Mouse (Mus musculus) frontal cortex, adult (tissue): ENCODE results near the gene Piga.

Source experiments
- ATAC-seq: cut with Nextera tagmentation; 2 replicates; pipeline ENCODE4 v1.9.2; 2017; ENCODE audit warnings: mild to moderate bottlenecking, moderate library complexity, mixed read lengths; ENCODE audit not compliant: low TSS enrichment

Piga gene

DNA sequence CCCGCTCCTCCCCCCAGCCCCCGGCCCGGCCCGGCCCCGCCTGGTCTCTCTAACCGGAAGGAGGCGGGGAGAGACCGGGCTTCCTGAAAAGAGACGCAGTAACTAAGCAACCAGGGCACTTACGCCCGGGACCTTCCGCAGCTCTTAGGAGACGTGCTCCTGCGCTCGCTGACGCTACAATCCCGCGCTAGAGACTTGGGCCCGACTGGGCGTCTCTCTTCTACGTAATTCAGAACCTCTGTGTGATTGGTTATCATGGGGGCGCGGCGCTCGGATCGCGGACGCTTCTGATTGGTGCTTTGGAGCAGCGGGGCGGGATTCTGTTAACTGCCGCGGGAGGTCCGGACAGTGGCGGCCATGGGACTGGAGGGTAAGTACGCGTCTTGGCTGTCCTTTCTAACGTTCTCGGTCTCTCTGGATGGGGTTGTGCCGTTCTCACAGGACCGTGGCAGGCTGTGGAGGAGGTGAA, at the start of gene Piga:
Gene Piga, plus strand, starts transcription at position 317 of the 469 bp plus-strand sequence.
- peak; percentile 94 for ATAC-seq

DNA sequence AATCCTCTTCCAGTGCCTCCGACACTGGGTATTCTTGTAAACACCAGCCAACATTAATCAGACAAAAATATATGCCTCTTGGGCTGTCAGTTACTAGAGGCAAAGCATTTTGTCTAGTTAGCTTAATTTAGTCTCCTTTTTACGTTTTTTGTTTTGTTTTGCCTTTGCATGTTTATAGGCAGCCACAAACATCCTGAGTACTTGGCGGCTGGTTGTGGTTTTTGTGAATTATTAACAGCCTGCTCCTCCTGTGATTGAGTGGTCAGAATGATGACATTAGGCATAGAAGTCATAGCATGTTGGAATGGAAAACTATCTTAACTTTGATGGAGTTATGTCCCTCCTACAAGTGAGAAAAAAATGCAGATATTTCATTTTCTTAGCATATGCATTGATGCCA, 49.0 kb upstream of the Piga start:
- ATAC-seq, result no peak

DNA sequence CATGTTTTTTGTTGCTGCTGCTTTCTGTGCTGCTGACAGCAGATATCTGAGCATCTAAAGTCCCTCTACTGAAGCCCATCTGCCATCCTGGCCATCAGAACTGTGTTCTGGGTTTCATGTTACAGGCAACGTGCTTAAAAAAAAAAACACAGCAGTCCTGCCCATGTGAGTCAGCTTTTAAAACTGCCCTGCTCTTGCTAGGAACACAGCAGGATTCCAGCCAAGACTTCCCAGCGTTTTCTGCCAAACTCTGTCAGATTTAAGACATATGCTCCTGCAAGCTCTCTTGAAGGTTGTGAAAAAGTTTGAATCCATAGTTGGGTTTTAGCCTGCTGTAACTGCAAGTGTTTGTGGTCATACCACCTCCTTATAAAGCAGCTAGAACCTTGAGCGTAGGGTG, 46.5 kb upstream of the Piga start, which contains the start of gene Vegfd:
Gene Vegfd, plus strand, starts transcription at position 298 of the 400 bp plus-strand sequence.
- ATAC-seq, result peak; percentile 98

DNA sequence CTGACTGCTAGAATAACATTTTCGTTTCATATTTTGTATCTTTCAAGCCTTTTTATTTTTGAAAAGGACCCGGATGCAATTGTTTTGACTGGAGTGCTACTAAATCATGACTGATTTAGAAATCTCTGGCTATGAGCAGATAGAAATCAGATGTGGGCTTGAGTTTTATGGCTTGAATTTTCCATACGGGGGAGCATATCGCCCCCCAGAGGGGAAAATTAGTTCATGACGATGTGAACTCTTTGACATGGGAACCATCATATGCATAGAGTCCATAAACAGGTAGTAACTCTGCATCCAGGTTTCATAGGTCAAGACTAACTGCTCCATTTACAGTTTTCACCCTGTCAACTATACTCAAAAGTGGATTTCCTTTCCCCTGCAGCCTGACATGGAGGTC, 45.0 kb upstream of the Piga start:
- no peak for ATAC-seq

DNA sequence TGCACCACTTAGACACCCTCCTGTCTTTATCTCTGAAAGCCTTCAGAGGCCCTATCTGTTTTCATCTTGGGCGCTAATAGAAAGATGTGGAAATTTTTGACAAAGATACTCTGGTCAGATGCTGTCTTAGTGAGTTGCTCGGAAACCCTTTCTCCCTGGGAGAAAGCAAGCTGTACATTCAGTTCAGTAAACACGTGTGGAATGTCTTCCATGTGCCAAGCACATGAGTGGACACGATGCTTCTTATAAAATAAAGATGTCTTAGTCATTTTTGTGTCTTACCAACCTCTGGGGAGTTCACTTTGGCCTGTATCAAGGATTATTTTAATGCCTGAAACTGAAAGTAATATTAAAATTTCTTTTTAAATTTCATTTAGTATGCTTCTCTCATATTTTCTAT, 39.9 kb upstream of the Piga start:
- no peak for ATAC-seq

DNA sequence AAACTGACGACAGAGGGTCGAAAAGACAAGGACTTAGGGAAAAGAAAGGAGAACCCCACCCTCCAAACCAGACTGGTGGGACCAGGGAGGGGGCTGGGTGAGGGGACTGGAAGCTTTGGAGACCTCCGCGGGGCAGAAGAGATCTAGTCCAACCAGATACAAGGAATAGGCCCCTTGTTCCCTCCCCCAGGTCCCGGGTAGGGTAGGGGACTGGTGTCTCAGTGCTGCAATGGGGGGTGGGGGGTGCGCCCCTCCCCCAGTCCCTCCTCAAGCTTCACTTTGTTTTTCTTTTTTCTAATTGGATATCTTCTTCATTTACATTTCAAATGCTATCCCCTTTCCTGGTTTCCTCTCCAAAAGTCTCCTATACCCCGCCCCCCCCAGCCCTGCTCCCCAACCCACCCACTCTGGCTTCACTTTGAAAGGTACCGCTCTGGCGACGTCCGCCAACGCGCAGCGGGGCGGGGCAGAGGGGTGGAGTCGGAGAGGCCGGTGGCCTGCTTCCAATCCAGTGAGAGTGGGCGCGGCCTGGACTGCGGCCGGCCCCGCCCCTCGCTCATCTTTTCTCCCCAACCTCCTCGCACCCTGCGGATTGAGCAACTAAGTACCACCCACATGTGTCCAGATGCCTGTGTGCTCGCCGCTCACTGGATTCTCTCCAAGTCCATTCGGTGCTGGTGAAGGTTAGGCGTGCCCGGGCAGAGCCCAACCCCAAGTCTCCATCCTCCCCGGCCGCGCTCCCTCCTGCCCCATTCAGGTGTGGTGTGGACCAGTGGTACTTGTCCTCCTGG, 37.8 kb upstream of the Piga start:
- peak; percentile 97 for ATAC-seq

DNA sequence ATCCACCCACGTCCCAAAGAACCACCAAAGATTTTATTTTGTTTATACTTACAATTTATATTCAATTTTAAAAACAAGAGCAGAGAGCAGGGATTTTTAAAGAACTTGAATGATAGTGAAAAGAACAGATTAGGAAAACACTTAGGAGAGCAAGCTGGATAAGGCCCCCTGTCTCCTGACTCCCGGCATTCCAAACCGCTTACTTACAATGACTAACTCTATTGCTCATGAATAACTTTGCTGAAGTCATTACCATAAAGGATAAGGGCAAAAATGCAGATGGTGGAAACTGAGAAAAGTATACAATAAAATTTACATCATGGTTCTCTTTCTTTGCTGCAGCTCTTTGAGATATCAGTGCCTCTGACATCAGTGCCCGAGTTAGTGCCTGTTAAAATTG, 25.5 kb upstream of the Piga start:
- no peak for ATAC-seq

DNA sequence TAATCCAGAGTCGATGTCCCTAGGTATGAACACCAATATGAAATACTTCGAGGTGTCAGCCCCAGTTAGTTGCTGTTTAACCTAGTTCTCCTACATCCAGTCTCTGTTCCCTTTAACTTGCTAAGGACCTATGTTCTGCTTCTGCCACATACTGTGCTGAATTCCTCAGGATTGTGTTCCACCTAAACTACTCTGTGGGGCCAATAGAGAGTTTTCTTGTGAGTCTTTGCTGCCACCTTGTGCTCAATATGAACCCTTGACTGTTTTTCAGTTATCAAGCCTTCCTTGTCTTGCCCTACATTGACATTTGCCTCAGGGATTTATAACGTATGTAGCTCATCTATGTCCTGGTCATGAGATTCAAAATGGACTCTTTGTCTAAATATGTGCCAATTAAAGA, 21.1 kb upstream of the Piga start:
- peak; percentile 80 for ATAC-seq

DNA sequence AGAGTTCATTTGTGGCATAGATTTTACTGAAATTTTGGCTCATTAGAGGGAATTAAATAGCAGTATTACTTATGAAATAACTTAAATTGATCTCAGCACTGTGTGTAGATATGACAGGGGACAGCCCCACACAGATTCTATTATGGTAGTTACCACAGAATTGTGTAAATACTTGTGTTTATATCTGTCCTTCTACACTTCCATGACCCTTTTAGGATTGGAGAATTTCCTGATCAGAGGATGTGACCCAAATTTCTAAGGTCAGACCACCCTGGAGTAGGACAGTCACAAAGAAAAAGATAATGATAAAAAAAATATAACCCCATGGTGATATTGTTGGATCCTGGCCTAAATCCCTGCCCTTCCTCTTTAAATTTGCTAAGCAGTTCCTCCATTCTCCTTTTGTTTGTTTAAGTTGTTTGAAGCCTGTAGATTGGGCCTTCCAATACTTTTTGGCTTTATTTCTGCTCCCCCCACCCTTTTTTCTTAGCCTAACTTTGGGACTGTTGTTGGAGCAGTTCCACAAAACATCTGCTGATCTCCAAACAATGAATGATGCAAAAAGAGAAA, 14.4 kb upstream of the Piga start:
- ATAC-seq, result no peak

DNA sequence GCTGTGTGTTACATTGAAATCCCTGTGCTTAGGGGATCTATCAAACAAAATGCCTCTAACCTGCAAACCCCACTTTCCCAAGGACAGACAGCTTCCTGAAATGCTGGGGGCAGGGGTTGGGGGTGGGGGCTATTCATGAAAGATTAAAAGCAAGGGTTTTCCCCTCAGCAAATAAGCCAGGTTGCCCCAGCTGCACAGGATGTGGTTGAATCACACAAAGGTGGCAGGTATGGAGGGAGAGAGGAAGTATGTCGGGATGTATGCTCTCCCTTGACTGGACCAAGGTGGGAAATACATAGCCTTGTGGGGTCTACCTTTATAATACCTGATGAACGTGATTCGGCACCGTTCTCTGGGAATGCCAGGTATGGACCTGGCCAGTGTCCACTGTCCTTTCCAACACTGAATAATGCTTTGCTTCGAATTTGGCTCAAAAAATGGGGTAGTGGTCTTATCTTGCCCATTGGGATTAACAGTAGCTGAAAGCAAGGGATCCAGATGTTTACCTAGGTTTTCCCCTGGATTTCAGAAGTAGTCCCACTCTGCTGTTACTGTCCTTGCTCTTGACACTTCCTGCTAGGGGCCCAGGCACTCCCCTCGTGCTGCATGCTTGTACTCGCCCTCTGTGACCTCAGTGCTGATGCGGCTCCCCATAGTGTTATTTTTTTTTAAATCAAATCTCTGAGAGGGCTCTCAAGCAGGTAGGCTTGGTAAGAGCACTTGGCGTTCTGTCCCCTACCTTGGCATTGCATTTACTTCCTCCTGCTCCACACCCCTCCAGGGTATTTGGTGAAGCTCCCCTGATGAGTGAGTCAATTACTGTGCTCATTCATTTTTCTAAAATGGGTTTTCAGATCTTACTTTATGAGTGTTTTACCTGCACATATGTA, 13.2 kb upstream of the Piga start:
- no peak for ATAC-seq

DNA sequence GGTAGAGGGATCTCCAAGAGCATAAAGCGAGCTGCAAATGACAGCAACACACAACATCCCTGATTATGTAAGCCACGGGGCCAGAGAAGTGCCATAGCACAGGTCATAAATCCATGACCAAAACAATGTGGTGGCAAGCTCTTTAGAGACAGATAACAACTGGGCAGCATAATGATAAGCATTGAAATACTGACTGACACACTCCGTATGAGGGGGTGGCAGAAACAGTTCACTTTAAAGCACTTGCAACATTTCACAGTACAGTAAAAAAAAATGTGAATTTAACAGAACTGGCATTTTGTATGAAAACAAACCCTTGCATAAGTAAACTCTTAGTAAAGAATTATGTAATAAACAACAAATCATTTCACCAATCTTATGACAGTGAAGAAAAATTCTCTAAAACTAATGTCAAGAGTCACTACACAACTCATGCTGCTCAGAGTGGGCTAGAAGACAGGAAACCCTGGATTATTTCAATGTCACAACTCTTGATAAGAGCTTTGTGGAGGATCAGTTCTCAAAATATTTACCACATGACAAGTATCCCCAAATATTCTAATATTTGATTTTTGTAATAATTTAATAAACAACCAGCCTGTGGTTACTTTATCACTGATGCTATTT, 11.2 kb upstream of the Piga start:
- no peak for ATAC-seq

DNA sequence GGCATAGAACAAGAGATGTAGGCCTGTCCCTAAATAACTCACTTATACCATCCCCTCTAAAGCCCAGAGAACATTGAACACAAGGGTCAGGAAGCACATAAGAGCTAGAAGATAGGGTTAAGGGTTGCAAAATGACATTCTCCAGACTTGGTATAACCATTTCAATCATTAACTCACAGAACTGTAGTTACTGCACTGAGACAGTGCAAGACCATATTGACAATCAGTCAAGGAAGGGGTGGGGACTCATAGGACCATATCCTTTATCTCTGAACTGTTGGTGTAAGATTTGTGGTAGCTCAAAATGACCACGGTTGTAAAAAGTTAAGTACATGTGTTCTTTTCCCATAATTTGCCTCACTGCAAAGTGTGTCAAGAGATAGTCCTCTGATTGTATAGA, 9.0 kb upstream of the Piga start:
- no peak for ATAC-seq

DNA sequence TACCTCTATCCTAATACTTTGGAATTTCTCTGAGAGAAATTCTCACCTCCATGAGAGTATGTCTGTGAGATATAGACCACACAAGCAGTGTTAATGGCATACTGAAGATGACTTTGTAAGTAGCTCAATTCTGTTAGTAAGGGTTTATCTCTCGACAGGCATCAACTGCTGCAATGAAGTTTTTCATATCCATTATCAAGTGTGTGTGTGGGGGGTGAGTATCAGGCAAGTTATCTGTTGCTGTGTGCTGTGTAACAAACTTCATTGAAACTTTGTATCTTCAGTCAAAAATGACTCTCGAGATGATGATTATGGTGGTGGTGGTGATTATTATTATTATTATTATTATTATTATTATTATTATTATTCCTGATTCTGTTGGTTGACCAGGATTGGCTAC, 2.8 kb upstream of the Piga start:
- ATAC-seq, result no peak

DNA sequence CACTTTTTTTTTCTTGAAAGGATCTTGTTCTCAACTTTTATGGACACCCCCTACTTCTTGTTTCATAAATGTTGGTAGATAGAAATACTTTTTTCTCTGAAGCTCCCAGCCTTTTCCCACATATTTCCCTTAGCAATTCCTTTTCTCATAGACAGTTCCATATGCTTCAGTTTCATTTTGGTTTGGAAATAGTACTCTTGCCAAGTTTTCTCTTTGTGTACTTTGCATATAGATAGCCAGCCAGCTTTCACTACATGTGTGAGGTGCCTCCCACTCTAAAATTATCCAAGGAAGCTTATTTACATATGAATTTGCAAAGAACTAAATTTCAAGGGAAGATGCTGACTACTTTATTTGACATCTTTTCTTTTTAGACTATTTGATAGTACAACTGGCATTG, 1.6 kb upstream of the Piga start:
- peak; percentile 65 for ATAC-seq

DNA sequence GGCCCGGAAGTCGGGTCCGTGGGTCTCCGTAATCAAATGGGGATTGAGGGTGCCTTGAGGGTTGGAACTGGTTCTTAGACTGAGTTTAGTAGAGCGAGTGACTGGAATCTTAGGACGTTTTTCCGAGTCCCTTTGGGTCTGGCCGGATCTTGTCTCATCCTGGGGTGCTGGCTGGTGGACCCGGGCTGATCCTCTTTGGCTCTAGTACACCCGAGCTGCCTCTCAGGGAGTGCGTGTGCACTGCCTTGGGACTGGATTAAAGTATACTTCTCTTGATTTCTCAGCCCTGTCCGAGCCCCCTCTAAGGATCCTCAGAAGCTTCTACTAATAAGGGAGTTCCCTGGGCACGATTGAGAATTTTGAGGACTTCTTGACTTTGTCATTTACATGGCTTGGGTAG, 368 bp downstream of the Piga start:
- peak; percentile 11; the same call in 1 of the 2 replicates for ATAC-seq

DNA sequence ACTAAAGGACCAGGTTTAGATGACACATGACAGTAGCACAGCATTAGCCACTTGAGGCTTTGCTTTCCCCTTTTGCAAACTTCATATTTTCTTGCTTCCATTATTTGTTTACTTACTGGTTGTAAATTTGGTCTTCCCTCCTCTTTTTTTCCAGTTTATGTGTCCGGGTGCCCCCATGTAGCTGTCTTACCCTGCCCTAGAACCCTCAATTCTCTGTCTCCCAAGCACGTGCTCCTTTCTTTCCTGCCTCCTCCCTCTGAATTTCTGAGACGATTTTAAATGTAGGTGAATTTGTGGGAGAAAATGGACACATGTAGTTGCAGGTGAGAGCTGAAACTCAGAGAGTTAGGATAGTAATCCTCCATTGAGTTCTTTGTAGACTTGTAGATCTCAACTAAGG, 931 bp downstream of the Piga start:
- no peak for ATAC-seq

DNA sequence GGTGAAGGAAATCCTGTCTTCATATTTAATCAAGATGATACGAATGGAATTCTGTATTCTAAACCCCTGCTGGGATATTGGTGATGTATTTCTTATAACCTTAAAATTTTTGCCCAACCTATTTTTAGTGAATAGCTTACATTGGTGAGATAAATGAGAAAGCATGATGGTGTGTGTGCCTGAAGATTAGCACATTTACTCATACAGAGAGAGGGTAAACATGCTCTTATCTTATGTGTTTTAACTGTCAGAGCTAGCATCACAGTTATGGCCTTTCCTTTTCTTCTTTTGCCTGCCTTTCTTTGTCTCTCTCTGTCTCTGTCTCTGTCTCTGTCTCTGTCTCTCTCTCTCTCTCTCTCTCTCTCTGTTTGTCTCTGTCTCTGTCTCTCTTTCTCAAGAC, 5.2 kb downstream of the Piga start:
- no peak for ATAC-seq

DNA sequence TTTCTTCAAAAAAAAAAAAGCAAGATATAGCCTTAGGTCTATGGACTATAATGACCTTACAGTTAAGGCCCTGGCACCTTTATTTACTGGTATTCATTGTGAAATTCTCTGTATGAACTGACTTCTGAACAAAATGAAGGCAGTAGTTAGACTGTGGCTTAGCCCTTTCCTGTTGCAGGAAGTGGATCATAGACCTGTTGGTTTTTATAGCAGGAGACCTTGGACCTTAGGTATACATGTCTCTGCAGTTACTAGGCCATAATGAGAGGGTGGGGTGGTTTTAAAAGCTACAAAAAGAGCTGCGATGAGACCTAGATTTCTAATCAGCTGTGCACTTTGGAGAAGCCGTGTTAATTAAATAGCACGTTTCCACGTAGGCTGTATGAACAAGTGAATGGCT, 7.7 kb downstream of the Piga start:
- ATAC-seq, result no peak

DNA sequence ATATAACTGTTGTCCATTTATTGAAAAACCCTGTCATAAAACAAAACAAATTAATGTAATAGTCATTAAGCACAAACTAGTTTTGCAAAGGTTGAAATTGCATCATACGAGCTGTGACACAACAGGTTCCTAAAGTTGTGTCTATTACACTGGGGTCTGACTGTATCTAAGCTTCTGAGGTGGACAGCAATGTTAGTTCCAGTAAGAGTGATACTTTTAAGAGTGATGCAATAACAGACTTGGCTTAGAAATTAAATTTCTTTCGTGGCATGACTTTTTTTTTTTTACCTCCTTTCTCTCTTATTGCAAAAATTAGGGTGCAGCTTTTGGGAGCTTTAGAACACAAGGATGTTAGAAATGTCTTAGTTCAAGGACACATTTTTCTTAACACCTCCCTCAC, 8.6 kb downstream of the Piga start:
- ATAC-seq, result no peak

DNA sequence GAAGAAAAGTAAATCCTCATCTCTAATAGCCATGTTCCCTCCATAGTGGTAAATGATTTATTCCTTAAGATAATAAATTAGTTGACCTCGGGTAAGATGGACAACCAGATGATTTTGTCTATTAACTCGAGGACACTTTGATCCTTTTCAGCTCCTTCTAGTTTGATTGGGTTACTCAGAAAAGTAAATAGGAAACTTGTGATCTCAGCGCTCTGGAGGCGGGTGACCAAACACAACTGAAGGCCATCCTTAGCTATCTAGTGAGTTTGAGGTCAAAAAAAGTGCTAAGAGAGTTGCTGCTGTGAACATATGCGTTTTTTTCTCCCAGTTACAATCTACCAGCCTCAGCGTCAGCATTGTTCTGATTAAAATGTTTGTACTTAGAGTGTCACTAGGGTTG, 11.0 kb downstream of the Piga start:
- no peak for ATAC-seq

DNA sequence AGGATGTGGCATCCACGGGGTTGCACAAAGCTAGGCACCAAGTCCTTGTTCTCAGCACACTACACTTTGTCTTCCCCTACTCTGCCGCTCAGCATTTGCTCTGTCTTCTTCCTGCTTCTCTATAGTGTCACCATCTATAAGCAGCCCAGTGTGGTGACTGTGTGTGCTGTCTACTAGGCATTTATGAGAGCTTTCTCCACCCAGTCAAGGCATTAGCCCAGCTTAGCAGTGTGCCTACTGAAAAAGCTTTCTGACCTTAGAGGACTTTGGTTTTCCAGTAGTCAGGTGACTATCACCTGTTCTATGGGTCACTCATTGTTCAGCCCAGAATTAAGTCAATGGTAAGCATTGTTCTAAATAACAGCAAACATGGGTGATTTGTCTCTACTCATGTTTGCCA, 11.5 kb downstream of the Piga start:
- ATAC-seq, result no peak

DNA sequence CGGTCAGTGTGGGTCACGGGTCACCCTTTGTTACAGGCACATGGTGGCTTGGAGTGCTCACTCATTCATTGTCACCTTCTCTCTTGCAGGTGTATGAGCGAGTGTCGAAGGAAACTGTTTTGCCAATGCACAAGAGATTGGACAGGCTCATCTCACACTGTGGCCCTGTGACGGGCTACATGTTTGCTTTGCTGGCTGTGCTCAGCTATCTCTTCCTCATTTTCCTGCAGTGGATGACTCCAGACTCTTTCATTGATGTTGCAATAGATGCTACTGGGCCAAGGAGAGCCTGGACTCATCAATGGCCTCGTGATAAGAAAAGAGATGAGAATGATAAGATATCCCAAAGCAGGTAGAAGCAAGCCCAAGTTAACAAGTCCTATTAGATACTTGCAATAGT, 12.0 kb downstream of the Piga start:
- no peak for ATAC-seq
